Mouse (Mus musculus): ENCODE measurements around the gene Pemt.

Gene Pemt

DNA sequence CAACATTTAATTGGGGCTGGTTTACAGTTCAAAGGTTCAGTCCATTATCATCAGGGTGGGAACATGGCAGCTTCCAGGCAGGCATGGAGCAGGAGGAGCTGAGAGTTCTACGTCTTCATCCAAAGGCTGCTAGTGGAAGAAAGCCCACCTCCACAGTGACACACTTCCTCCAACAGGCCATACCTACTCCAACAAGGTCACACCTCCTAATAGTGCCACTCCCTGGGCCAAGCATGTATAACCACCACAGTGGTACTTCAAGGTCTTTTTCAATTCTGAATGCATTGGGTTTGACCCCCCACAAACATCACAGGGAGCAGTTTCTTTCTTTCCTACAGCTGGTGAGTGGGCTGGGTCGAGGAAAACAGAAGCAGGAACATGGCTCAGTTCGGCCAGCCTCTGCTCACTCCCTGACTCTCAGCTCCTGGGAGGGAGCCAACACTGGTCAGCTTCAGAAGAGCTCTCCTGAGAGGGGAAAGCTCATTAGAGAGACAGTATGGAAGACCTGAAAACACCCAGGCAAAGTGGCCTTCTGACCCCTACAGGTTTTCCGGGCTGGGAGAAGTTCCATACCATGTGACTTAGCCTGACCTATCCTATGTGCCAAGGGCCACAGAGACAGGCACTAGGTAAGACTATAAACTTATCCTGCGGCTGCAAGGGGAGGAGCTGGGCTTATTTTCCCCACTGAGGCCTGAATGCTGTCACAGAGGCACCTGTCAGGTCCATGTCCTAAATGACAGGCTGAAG is 44.9 kb downstream of the Pemt start:
- in situ Hi-C loops (cut with MboI) = no loop called here

DNA sequence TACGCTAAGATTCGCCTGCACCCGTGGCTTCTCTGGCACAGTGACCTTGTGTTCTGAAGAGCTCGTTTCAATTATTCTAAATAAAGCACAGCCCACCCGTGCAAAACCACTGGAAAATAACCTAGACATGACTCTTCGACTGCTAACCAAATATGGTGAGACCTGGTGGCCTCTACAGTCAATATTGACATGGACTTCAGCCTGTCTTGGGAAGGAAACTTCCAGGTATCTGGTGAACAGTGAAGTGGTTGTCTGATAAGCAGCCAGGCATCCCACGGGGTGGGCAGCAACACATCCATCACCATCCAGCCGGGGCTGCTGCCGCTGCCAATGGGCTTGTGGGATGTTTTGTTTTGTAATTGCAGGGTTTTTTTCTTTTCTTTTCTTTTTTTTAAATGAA is 52.0 kb downstream of the Pemt start:
- in situ Hi-C loops (cut with MboI) = no loop called here

DNA sequence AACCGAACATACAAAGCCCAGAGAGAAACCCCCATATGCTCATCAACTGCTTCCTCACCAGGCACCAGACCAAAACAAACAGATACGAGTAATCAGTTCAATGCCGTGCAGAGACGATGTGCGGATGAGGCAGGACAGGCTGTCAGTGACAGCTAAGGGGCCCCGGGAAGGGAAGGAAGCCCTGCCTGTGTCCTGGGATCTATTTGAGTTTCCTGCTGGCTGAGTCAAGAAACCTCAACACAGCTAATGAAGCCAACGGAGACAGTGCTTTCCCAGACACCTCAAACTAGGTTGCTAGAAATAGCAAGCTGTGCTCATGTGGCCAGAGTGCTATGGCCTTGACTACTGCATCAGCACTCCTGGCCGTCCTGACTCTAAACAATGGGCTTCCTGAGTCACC is 54.9 kb downstream of the Pemt start:
- in situ Hi-C loops (cut with MboI) = no loop called here

DNA sequence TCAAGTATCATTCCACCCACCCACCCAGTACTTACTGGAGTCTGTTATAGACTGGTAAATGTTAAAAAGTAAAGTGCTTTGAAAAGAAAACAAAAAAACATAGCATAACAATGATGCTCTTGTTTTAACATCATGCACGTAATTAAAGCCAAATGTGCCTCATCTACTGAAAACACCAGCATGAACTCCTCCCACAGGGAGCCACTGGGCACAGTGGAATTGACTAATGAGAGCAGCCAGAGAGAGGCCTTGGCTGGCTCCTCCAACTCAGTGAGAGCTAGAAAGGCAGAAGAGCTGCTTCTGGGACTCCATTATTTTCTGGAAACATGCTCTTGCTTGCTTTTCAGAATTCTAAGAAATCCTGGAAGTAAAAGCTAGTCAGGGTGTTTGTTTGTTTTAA is 56.9 kb downstream of the Pemt start:
- in situ Hi-C loops (cut with MboI) = no loop called here

DNA sequence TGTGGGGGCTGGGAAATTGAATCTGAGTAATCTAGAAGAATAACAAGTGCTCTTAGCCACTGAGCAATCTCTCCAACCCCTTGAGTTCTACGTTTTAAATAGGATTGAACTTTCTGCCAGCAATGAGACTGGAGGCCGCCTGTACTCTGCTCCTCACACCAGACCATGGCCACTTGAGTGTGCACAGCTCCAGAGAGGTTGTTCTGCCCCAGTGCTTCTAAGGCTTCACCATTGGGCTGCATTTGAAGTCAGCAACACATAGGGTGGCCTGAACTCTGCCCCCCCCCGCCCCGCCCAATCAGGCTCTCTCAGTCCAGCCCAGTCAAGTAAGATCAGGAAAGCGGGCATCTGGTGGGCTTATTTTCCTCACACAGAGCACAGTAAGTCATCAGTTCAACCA is 68.5 kb downstream of the Pemt start:
- in situ Hi-C loops (cut with MboI) = no loop called here

DNA sequence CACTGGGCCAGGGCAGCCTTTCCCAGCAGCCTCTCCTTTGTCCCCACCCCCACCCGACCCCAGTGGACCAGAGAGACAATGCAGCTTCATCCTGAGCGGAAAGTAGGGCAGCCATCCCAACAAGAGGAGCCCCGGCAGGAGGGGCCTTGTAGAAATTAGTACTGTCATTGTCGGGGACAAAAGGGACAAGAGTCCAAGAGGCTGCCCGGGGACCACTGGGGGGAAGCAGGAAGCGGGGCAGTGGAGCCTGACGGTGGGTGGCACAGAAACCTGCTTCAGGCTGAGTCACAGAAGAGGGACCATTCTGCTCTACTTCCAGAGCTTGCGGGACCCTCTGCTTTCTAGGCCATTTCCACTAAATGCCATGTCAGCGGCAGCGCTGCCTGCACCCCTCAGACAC is 71.0 kb downstream of the Pemt start:
- in situ Hi-C loops (cut with MboI) = no loop called here

DNA sequence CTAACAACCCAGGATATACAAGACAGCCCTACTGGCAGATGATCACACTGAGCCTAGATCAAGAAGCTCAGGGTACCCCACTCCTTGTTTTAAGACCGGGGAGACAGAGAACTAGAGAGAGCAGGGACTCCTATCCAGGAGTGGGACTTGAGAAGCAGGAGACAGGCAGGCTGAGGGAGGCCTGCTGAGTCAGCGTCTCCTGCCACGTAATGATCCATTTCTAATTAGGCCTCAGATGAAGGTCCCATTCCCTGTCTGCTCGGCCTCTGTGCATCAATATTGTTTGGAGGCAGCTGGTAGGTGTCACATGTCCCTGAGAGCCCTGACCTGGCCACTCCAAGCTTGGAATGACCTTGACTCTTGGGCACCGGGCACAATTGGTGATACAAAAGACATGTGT is 72.9 kb downstream of the Pemt start:
- in situ Hi-C loops (cut with MboI) = no loop called here

DNA sequence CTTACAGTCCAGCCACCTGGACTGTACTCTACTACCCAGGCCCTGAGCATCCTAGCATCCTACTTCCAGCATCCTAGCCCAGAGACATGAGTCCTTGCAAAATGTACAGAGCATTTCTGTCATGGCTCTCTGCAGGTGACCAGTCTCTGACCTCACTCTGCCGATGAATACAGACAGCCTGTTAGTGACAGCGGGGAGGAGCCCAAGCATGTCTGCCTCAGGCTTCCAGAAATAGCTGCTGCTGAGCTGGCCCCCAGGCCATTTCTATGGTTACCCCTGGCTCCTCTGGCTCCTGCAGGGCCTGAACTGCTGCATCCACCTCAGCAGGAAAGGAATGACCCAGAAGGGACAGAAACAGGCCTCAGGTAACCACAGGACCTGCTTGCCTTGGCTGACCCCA is 74.6 kb downstream of the Pemt start:
- in situ Hi-C loops (cut with MboI) = no loop called here

DNA sequence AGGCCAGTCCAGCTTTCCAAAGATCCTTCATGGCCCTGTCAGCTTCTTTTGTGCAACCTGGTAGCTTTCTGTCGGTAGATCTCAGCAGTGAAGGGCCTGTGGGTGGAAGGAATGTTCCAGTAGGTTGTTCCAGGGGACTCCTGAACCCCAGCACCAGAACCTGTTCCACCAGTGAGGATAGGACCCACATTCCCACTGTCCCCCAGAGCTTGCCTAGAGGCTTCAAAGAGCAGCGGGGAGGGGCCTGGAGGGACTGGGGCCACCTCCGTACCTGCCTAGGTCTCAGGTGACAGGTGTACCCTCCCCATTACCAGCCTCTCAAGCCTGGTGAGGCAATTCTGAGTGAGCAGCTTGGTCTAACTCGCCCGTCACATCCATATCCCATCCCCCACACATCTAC is 75.5 kb downstream of the Pemt start:
- in situ Hi-C loops (cut with MboI) = no loop called here

DNA sequence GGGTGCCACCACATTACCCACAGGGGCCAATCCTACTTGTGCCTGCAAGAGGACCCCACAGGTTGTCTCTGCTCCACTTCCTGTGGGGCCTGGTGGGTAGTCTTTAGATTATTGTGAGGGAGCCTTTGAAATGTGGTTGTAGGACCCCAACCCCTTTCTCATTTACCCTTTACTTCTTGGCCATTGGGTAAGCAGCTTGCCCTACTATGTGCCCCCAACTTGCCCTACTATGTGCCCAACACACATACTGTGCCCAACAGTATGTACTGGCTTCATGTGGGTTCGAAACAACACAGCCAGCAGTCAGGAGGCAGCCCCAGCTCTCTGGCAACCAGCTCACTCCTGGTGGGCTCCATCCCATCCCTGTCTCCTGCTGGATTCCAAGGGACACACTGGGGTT is 78.5 kb downstream of the Pemt start:
- in situ Hi-C loops (cut with MboI) = no loop called here

DNA sequence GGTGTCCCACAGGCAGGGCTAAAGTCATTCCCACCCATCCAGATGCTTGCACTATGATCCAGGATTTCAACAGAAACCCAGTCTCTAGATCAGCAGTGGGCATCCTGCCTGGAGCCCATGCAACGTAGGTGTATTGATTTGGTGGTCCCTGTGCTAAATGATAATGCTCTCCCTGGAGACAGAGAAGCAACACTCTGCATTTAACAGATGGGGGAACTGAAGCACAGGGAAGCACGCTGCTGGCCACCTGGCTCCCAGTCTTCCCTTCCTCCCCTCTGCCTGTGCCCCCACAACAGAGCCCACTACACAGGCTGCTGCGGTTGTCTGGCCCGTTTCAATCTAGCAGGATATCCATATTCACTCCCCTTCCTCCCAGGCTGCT is 80.2 kb downstream of the Pemt start:
- in situ Hi-C loops (cut with MboI) = no loop called here

DNA sequence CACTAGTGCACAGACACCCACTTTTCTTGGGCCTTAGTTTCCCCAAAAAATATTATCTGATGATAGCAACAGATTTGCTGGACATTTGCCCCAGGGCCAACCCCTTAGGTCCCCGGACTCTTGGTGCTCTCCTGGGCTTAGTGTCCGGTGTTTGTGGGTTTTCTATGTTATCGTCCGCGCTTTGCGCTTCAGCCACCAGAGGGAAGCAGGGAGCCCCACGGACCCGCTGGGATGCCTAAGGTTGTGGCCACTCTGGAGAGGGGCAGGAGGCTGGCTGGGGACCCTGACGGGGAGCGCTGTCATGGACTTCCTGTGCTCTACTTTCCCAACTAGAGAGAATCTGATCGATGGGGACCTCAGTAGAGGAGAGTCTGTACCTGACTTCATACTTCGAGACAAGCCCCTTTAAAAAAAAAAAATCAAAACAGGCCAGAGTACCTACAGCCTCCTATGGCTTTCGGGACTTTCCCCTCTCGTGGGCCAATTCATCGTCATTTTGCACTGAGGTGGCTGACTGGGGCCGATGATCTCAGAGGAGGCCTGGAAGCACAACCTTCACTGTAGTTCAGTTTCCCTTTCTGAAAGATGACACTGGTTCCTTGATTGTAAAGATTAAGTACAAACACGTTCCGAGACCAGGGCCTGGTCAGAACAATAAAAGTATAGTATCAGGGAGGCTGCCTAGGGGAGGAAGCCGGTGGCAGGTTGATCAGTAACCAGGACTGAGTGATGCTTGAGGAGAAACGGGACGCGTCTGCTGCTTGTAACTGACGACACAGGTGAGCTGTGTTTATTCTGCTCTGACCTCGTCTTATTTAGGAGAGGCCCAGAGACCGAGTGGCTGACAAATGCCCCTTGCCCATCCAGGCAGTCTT is 80.8 kb downstream of the Pemt start:
- in situ Hi-C loops (cut with MboI) = no loop called here

DNA sequence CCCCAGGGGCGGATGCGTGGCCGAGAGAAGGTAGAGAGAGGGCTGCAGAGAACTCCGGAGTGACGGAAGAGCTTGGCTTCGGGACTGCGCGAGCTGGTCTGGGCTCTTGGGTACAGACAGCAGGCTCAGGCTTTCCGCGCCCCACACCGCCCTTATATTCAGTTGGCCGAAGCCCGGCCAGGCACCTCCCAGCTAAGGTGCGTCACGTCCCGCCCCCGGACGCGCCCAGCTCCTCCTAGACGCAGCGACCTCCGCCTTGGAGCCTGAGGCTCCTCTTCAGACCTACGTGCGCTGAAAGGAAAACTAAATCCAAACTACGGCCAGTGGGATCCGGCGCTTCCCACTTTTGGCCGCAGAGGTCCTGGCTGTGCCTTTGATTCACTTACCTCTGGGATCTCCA is 81.5 kb downstream of the Pemt start, which contains the start of gene Rasd1:
Rasd1 (minus strand) TSS at position 127 of the 400 bp plus-strand sequence.
- in situ Hi-C loops (cut with MboI) = no loop called here

DNA sequence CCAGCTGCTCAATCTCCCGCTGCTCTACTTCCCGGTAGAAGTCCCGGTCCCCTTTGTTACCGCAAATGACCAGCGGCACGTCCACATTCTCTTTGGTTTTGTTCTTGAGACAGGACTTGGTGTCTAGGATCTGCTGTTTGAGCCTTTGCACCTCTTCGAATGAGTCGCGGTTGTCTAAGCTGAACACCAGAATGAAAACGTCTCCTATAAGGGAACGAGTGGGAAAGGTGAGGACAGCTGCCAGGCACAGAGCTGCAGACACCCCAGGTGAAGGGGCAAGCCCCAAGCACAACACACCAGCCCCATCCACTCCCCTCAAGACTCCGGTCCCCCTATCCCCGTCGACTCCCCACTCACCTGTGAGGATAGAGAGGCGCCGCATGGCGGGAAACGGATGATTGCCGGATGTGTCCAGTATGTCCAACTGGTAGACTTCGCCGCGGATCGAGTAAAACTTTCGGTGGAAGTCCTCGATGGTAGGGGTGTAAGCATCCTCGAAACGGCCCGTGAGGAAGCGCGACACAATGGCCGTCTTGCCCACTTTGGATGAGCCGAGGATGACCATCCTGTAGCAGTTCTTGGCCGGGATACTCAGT is 82.0 kb downstream of the Pemt start:
- in situ Hi-C loops (cut with MboI) = no loop called here

DNA sequence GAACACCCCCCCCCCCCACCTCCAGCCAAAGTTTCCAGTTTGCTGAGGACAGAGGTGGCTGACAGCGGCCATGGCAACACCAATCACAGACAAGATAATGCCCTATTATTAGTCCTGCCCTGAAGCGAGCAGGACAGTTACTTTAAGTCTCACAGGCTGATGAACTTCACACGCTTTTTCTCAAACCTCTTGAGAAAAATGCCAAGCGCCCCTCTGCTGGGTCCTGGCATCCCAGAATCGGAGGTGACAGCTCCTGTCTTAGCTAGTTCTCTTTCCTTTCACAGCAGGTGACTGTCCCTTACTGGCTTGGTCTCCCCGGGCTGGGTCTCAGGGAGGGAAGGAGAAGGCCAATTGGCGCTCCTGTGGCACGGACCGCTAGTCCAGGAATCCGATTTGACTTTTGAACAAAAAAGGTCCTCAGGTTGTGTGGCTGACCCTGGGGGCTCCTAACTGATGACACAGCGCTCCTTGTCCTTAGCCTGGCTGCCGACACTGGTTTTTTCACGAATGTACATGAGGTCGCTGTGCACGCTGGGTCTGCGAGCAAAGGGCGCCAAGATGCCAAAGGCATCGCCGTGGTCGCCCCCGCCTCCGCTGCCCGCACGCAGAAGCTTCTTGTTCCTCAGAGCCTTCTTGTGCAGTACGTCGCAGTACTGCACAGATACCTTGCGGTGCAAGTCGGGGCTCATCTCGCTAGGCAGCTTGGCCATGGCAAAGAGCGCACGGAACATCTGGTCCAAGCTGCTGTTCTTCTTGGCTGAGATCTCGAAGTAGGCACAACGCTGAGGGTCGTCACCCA is 82.7 kb downstream of the Pemt start:
- in situ Hi-C loops (cut with MboI) = no loop called here

DNA sequence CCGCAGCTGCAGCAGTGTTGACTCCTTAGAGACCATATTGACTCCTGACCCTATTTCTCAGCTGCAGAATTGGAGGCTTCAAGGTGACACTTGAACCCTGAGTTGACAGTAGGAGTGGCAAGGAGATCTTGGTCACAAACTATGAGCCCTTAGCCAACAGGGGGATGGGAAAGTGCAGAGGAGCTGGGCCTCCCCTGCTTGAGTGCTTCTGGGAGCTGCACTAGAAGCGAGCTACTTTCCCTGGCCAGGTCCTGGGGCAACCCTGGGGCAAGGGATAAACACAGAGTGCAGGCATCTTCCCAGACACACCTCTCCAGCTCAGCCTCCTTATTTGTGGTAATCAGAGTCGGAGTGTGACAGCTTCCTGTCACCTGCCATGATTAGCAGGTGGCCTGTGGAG is 83.7 kb downstream of the Pemt start:
- in situ Hi-C loops (cut with MboI) = no loop called here

DNA sequence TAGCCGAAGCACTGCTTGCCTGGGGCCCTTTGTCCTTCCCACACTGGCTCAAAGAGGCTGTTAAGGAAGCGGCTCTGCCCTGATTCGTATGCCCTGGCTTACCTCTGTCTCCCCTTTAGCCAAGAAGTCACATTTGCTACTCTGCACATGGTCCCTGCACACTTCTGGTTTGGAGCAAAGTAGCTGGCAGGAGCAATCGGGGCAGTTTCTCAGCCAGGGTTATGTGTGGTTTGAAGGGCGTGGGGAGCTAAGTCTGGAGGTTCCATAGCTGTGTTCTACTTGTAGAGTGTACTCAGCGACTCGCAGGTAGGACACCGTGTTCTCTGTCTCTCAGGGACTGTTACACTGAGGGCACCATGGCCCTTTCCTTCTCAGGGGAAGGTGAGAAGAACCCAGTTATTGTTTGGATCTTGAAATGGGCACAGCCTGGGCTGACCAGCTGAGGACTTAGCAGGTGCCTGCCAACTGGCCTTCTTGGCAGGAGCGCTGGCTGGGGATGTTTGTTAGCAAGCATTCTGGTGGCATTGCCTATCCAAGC is 84.9 kb downstream of the Pemt start:
- in situ Hi-C loops (cut with MboI) = no loop called here

DNA sequence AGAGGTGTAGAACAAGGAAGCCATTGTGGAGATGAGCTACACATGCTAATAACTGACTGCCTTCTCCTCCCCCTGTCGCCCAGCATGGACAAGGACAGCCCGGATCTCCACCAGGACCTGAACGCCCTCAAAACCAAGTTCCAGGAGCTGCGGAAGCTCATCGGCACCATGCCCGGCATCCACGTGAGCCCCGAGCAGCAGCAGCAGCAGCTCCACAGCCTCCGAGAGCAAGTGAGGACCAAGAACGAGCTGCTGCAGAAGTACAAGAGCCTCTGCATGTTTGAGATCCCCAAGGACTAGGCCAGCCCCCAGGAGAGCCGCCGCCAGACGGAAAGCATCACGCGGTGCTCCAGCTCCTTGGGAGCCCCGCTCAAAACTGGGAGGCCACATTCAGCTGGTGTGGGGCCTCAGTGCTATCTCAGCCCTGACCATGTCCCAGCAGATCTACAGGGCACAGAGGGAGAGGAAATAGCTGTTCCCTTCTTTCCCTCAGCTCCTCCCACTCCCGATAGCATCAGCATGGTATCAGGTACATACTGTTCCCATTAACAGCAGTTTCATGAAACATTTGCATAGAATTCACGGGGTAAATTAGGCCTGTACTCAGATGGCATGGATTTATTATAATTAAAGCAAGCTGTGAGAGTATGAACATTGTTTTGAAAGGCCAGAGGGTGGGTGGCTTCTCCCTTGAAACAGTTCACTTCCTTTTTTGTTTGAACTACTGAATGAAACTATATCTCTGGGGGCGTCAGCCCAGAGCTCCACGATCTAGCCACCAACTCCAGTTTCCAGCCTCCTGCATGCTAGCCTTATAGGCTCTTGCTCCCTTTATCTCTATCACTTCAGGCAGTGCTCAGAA is 85.6 kb downstream of the Pemt start:
- in situ Hi-C loops (cut with MboI) = no loop called here

DNA sequence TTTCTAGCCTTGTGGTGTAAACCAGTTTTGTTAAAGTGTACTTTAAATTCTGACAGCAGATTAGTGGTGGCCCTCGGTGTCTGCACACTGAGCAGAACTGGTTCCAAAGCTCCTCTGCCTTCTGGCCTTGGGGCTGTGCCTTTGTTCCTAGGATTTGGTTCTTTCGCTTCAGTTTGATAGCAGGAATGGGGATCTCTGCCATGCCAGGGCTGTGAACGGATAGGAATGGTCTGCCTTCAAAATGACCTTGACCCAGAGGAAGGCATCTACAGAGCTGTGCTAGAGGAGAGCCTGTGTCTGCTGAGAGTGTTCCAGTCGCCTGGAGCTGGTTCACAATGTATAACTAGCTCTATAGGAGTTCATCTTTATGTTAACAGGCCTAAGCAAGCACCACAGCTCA is 86.8 kb downstream of the Pemt start:
- in situ Hi-C loops (cut with MboI) = no loop called here

DNA sequence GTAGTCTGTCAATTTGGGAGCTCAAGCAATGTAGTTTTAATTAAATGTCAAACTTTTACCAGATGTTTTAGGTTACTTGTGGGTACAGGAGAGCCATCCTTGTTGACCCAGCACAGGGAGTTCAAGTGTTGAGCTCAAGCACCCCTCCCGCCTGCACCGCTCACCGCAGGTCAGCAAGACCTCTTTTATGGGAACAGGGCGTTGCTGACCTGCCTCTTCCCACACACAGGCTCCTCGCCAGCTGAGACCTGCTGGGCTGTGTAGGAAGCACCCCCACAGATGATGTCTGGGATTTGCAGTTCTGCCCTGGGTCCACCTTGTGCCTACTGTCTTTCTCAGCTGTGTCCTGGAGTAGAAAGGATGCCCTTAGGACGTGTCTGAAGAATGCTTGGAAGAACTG is 89.5 kb downstream of the Pemt start:
- in situ Hi-C loops (cut with MboI) = no loop called here

DNA sequence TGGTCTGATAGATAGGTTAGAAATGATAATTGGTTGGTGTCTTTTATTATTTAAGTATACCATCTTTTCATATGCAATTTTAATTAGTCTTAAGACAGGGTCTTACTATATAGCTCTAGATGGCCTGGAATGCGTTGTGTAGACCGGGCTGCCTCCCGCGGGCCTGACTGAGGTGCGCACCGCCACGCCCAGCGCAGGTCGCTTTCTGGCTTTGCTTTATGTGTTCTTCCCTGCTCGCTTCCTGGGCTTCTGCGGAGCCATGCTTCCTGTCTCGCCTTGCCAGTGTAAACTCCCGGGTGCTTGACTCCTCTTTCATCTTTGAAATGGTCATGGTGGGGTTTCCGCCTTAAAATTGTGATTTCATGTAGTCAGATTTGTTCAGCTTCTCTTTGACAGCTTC is 93.4 kb downstream of the Pemt start:
- in situ Hi-C loops (cut with MboI) = no loop called here
